Mouse (Mus musculus) stomach, postnatal 0 days (tissue): Measurements from ENCODE around the gene Nhsl1. TPM values are rescaled to one million over a fixed set of nuclear protein-coding genes. Genes with fewer than 3 reads are reported as not detected.

ENCODE experiments used
- ATAC-seq: fragments of 200-750 bp; cut with Nextera tagmentation; 2 replicates; pipeline ENCODE4 v1.8.0; 2017; ENCODE audit not compliant: low FRiP score, low TSS enrichment
- DNase-seq: peaks from one replicate; pipeline ENCODE4 v3.0.0-alpha.2; 2016; ENCODE audit warnings: low spot score
- H3K27ac ChIP-seq: fragments of 300-500 bp; sonication (generic); replicated peaks from 2 replicates; pipeline ENCODE4 v1.5.1; 2014; ENCODE audit warnings: mild to moderate bottlenecking, control low read depth
- H3K27me3 ChIP-seq: fragments of 300-500 bp; sonication (generic); 2 replicates; pipeline ENCODE4 v1.6.1; 2014; ENCODE audit warnings: low read length; ENCODE audit not compliant: control insufficient read depth, insufficient read depth
- H3K36me3 ChIP-seq: fragments of 300-500 bp; sonication (generic); 2 replicates; pipeline ENCODE4 v1.6.1; 2014; ENCODE audit warnings: low read length, mixed read lengths; ENCODE audit not compliant: control insufficient read depth, insufficient read depth
- H3K4me1 ChIP-seq: fragments of 300-500 bp; sonication (generic); replicated peaks from 2 replicates; pipeline ENCODE4 v1.6.1; 2014; ENCODE audit warnings: antibody characterized with exemption; ENCODE audit not compliant: control insufficient read depth, insufficient read depth
- H3K4me2 ChIP-seq: fragments of 300-500 bp; sonication (generic); replicated peaks from 2 replicates; pipeline ENCODE4 v1.6.1; 2014; ENCODE audit warnings: low read depth, mild to moderate bottlenecking, control low read depth, moderate library complexity
- H3K4me3 ChIP-seq: fragments of 300-500 bp; sonication (generic); 2 replicates; pipeline ENCODE4 v1.5.1; 2014; ENCODE audit warnings: low read depth, low read length, control low read depth
- H3K9ac ChIP-seq: fragments of 300-500 bp; sonication (generic); 2 replicates; pipeline ENCODE4 v1.6.1; 2014; ENCODE audit warnings: mild to moderate bottlenecking, low read length, control low read depth, mixed read lengths
- H3K9me3 ChIP-seq: fragments of 300-500 bp; sonication (generic); 2 replicates; pipeline ENCODE4 v1.6.1; 2016; ENCODE audit warnings: low read length; ENCODE audit not compliant: control insufficient read depth
- CTCF ChIP-seq: IDR thresholded peaks from 2 replicates; pipeline ENCODE4 v1.5.1; 2016; ENCODE audit warnings: antibody characterized with exemption, low read depth, mild to moderate bottlenecking, moderate library complexity
- EP300 ChIP-seq: optimal IDR thresholded peaks from 2 replicates; pipeline ENCODE3; 2016; ENCODE audit warnings: antibody characterized with exemption
- WGBS: fragments of 180-500 bp; shearing (Covaris S2); extraction: QIAGEN DNeasy Blood & Tissue Kit; methylation state at CpG from one replicate; pipeline ENCODE4 v1.1.7; 2014; 5-methylcytosine and 5-hydroxymethylcytosine counted together
- polyA plus RNA-seq: library from polyadenylated mRNA; unstranded; fragments of >200 nt; fragmentation: Nextera tagmentation; extraction: Ambion mirVana; gene quantifications from 2 replicates; pipeline ENCODE4 v1.2.1, GENCODE M21; 2015

Nhsl1 gene
- polyA plus RNA-seq, 1 experiment from 2014 or later, result 4.3 TPM

DNA sequence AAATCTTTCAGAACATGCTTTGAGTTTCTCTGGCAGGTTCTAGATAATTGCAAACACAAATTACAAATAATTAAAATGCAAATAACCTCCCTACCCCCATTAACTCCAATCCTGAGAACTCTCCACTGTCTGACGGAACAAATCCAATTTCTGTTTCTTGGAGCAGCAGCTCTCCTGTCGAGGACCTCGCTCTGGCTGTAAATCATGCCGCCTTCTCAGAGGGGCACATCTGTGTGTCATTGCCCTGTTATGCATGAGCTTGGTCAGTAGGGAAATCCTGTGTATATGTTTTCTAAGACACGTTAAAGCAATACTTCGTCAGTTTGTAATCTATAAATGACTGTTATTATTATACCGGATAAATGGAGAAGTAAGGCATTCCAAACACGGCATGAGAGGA lies 35.3 kb downstream of the Nhsl1 start:
- WGBS, result 60% methylated on average over 8 of the region's 8 CpGs
- ATAC-seq, result no peak

DNA sequence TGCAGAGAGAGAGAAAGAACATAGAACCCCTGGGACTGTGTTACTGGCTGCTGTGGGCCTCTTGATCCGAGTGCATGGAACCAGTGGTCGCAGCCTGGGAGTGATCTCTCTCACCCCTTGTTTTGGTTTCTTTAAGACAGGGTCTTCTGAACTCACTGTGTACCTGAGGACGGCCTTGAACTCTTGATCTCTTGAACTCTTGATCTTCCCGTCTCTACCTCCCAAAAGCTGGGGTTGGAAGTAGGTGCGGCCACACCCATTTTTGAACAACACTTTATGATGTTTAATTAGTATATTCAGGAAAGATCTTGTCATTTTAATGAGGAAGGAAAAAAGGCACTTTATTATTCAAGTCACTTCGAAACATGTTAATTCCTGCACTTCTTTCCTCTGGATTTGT lies 37.7 kb downstream of the Nhsl1 start:
- Histone ChIP-seq H3K27ac (no peak overlapping the region), H3K4me2 (no peak overlapping the region), H3K4me1 (no peaks in the 10 kb centered on the region), H3K9me3 (no peaks in the 10 kb centered on the region), H3K27me3 (no peaks in the 10 kb centered on the region), H3K4me3 (no peak overlapping the region), H3K36me3 (no peaks in the 10 kb centered on the region), H3K9ac (no peak overlapping the region)
- TF ChIP-seq EP300 (no peak), CTCF (no peak)
- DNase-seq (no peak), ATAC-seq (no peak)
- 83% methylated on average over 6 of the region's 6 CpGs for WGBS

More for the DNA sequence above, 35.3 kb downstream of the Nhsl1 start:
- Histone ChIP-seq H3K9ac (no peak overlapping the region), H3K4me1 (no peaks in the 10 kb centered on the region), H3K27ac (no peak overlapping the region), H3K4me2 (no peak overlapping the region), H3K4me3 (no peak overlapping the region), H3K27me3 (no peaks in the 10 kb centered on the region), H3K36me3 (no peaks in the 10 kb centered on the region), H3K9me3 (no peaks in the 10 kb centered on the region)
- TF ChIP-seq CTCF, result no peak
- no peak for TF ChIP-seq EP300
- DNase-seq, result no peak

DNA sequence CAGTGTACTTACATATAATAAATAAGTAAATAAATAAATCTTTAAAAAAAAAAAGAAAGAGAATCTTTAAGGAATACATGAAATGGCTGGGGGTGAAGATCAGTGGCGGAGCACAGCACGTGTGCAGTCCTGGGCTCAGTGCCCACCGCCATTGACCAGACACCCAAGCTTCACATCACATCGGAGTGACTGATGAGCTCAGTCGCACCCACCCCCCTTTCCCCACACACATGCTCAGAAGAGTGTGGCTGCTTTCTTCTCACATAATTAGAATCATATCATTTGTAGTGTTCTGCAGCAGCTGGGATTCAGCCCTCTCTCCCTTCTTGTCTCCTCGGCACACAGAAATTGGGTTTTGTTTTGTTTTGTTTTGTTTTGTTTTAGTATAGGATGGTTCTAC lies 38.4 kb downstream of the Nhsl1 start:
- no peak for DNase-seq

DNA sequence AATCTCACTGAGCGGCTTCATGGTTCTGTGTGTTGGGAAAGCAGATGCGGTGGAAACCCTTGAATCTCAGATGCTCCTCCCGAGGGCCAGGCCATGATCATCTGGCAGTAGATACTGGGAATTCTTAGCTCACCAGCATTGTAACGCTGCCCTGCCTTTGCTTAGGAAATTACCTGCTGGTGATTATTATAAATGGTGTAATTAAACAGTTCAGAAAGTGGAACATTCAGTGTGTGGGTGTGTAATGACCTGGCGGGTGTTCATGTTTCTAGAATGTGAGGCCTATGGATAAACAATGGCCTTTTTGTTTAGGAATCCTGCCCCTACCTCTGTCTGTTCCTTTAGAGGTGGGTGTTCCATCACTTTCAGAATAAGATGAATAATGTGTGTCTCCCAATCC lies 39.7 kb downstream of the Nhsl1 start:
- H3K9me3 ChIP-seq, result no peaks in the 10 kb centered on the region
- no peaks in the 10 kb centered on the region for H3K4me1 ChIP-seq
- no peaks in the 10 kb centered on the region for H3K27me3 ChIP-seq
- no peak overlapping the region for H3K4me3 ChIP-seq
- no peak overlapping the region for H3K4me2 ChIP-seq
- no peak for TF ChIP-seq CTCF
- TF ChIP-seq EP300, result no peak
- H3K36me3 ChIP-seq, result no peaks in the 10 kb centered on the region
- no peak for DNase-seq
- 61% methylated on average over 5 of the region's 5 CpGs for WGBS
- ATAC-seq, result no peak
- no peak overlapping the region for H3K9ac ChIP-seq
- no peak overlapping the region for H3K27ac ChIP-seq

More for the DNA sequence above, 38.4 kb downstream of the Nhsl1 start:
- Histone ChIP-seq H3K27me3 (no peaks in the 10 kb centered on the region), H3K36me3 (no peaks in the 10 kb centered on the region), H3K4me2 (no peak overlapping the region), H3K9me3 (no peaks in the 10 kb centered on the region), H3K4me1 (no peaks in the 10 kb centered on the region), H3K9ac (no peak overlapping the region), H3K4me3 (no peak overlapping the region), H3K27ac (no peak overlapping the region)
- WGBS, result 76% methylated on average over 6 of the region's 6 CpGs
- no peak for ATAC-seq
- TF ChIP-seq CTCF, result no peak
- no peak for TF ChIP-seq EP300

DNA sequence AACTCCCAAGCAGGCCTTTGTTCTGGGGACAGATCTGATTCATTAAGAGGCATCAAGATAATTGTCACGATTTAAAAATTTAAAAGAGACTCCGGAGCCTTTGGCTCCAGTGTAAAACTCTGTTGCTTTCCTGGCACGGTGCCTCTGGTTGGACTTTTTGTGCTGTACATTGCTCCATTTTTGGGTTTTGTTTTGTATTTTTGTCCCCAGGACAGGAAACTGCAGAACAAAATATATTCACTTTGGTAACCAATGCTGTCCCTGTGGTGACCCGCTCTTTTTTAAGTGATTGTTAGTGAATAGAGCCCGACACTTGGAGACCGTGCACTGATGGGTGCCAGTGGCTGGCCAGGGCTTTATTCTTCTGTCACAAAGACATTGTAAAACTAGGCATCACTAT lies 41.4 kb downstream of the Nhsl1 start:
- Histone ChIP-seq H3K9me3 (no peaks in the 10 kb centered on the region), H3K27ac (no peak overlapping the region), H3K4me1 (no peaks in the 10 kb centered on the region), H3K4me2 (no peak overlapping the region), H3K4me3 (no peak overlapping the region), H3K27me3 (no peaks in the 10 kb centered on the region), H3K9ac (no peak overlapping the region), H3K36me3 (no peaks in the 10 kb centered on the region)
- TF ChIP-seq CTCF, result no peak
- no peak for TF ChIP-seq EP300
- DNase-seq (no peak), ATAC-seq (no peak)
- WGBS, result 71% methylated on average over 6 of the region's 6 CpGs

DNA sequence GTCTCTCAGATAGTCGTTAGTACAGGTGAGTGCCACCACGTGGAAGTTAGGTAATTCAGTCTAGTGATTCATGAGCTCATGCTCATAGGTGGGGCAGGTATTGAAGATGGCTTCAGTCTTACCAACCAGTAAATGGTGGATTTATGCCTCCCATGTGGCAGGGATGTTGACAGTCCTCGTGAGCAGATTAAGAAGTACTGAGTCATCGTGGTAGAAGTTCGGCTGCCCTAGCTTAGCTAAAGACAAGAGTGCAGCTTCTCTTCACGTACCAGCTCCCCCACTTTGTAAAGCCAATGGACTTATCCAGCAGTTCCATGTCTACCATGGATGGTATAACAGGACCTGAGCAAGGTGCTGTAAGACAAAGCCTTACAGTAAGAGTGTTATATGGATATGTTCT lies 46.6 kb downstream of the Nhsl1 start:
- peak; percentile 43; the same call in 1 of the 2 replicates for ATAC-seq
- H3K4me1 ChIP-seq, result no peaks in the 10 kb centered on the region
- 67% methylated on average over 6 of the region's 6 CpGs for WGBS
- H3K4me2 ChIP-seq, result no peak overlapping the region
- no peak for DNase-seq
- H3K27ac ChIP-seq, result no peak overlapping the region
- H3K9me3 ChIP-seq, result no peaks in the 10 kb centered on the region
- TF ChIP-seq CTCF (no peak), EP300 (no peak)
- H3K4me3 ChIP-seq, result no peak overlapping the region
- no peak overlapping the region for H3K9ac ChIP-seq
- no peaks in the 10 kb centered on the region for H3K36me3 ChIP-seq
- H3K27me3 ChIP-seq, result no peaks in the 10 kb centered on the region

DNA sequence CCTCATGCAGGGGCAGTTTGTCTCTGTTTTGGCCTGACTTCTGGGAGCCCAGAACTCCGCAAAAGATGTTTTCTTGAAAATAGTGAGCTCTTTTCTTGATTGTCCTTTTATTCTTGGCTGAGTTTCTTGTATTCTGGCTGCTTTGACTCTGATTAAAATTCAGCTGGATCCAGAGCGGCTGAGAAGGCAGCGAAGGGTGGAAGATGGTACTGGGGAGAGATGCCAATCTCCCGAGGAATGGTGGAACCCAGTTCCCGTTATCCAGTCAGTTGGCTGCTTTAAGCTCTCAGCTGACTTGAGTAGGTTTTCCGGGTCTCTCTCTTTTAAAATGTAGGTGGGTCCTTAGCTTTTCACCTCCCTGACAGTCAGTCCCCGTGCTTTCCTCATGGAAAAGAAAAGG lies 47.9 kb downstream of the Nhsl1 start:
- Histone ChIP-seq H3K4me3 (no peak overlapping the region), H3K27ac (no peak overlapping the region), H3K9me3 (no peaks in the 10 kb centered on the region), H3K9ac (no peak overlapping the region), H3K36me3 (no peaks in the 10 kb centered on the region), H3K4me2 (no peak overlapping the region), H3K4me1 (0 out of 2 replicates have a peak, but pooled peaks cover 2% of the 10 kb centered on the region), H3K27me3 (no peaks in the 10 kb centered on the region)
- DNase-seq, result no peak
- TF ChIP-seq CTCF (no peak), EP300 (no peak)
- no peak for ATAC-seq
- 58% methylated on average over 7 of the region's 7 CpGs for WGBS
